Mouse (Mus musculus): Measurements from ENCODE around the gene Ifnl3. TPM values are rescaled to one million over a fixed set of nuclear protein-coding genes. Genes with fewer than 3 reads are reported as not detected.
"Not testable (repeated sequence)": the region's sequence is repeated elsewhere in the genome, so short reads cannot be mapped to it uniquely, and the experiment has no call there.

Gene Ifnl3
- polyA plus RNA-seq, 1 experiment = not detected

- no peak overlapping the region for H3K4me3 ChIP-seq (ENCODE audit: low read depth, low read length)
- no peak overlapping the region for H3K27ac ChIP-seq (ENCODE audit: insufficient read depth, low read depth, low read length)
- no peak for TF ChIP-seq POLR2A (IDR thresholded peaks at IDR 0.05; ENCODE audit: low read depth, low read length)
- TF ChIP-seq CTCF (IDR thresholded peaks at IDR 0.05; ENCODE audit: extremely low read depth, insufficient read length, insufficient replicate concordance, low read depth, low read length) = peak; percentile 74; the same call in 1 of the 2 replicates
- peaks cover 2% of the 10 kb centered on the region; the same call in 1 of the 2 replicates for H3K4me1 ChIP-seq (ENCODE audit: control insufficient read depth, insufficient read depth, insufficient read length, low read length)
- no peaks in the 10 kb centered on the region for H3K36me3 ChIP-seq (ENCODE audit: control insufficient read depth, insufficient read depth, low read length)
- WGBS = 3% methylated on average over 10 of the region's 10 CpGs
- no peaks in the 10 kb centered on the region; the same call in 1 of the 2 replicates for H3K27me3 ChIP-seq (ENCODE audit: control insufficient read depth, insufficient read depth, low read length)
These were observed 32.2 kb upstream of the Ifnl3 start for GRCm38 (mm10) chr7:28490410-28490809.

- no peaks in the 10 kb centered on the region for H3K36me3 ChIP-seq (ENCODE audit: control insufficient read depth, insufficient read depth, low read length)
- no peak for TF ChIP-seq CTCF (IDR thresholded peaks at IDR 0.05; ENCODE audit: extremely low read depth, insufficient read length, insufficient replicate concordance, low read depth, low read length)
- no peak for TF ChIP-seq POLR2A (IDR thresholded peaks at IDR 0.05; ENCODE audit: low read depth, low read length)
- peaks cover 2% of the 10 kb centered on the region; the same call in 1 of the 2 replicates for H3K4me1 ChIP-seq (ENCODE audit: control insufficient read depth, insufficient read depth, insufficient read length, low read length)
- no peaks in the 10 kb centered on the region; the same call in 1 of the 2 replicates for H3K27me3 ChIP-seq (ENCODE audit: control insufficient read depth, insufficient read depth, low read length)
- no peak overlapping the region for H3K4me3 ChIP-seq (ENCODE audit: low read depth, low read length)
- no peak overlapping the region for H3K27ac ChIP-seq (ENCODE audit: insufficient read depth, low read depth, low read length)
- 41% methylated on average over 14 of the region's 14 CpGs for WGBS
These were observed 31.7 kb upstream of the Ifnl3 start for GRCm38 (mm10) chr7:28490903-28491302.

DNA sequence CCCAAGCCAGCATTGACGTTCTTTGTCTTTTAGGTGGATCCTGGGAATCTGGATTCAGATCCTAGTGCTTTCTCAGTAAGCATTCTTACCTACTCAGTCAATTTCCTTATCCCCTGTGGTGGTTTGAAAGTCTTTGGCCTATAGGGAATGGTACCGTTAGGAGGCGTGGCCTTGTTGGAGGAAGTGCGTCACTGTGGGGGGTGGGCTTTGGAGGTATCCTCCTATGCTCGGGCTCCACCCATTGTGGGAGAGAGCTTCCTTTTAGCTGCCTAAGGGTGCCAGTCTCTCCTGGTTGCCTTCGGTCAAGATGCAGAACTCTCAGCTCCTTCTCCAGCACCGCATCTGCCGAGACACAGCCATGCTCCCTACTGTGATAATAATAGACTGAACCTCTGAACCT lies 30.3 kb upstream of the Ifnl3 start:
- WGBS = 79% methylated on average over 8 of the region's 8 CpGs
- peaks cover 2% of the 10 kb centered on the region; the same call in 1 of the 2 replicates for H3K4me1 ChIP-seq (ENCODE audit: control insufficient read depth, insufficient read depth, insufficient read length, low read length)
- H3K4me3 ChIP-seq (ENCODE audit: low read depth, low read length) = no peak overlapping the region
- TF ChIP-seq POLR2A (IDR thresholded peaks at IDR 0.05; ENCODE audit: low read depth, low read length) (no peak), CTCF (IDR thresholded peaks at IDR 0.05; ENCODE audit: extremely low read depth, insufficient read length, insufficient replicate concordance, low read depth, low read length) (no peak)
- no peak overlapping the region for H3K27ac ChIP-seq (ENCODE audit: insufficient read depth, low read depth, low read length)
- no peaks in the 10 kb centered on the region; the same call in 1 of the 2 replicates for H3K27me3 ChIP-seq (ENCODE audit: control insufficient read depth, insufficient read depth, low read length)
- H3K36me3 ChIP-seq (ENCODE audit: control insufficient read depth, insufficient read depth, low read length) = no peaks in the 10 kb centered on the region

- Histone ChIP-seq H3K4me1 (ENCODE audit: control insufficient read depth, insufficient read depth, insufficient read length, low read length) (no peaks in the 10 kb centered on the region), H3K36me3 (ENCODE audit: control insufficient read depth, insufficient read depth, low read length) (no peaks in the 10 kb centered on the region), H3K27me3 (ENCODE audit: control insufficient read depth, insufficient read depth, low read length) (no peaks in the 10 kb centered on the region), H3K4me3 (ENCODE audit: low read depth, low read length) (no peak overlapping the region), H3K27ac (ENCODE audit: insufficient read depth, low read depth, low read length) (no peak overlapping the region)
- TF ChIP-seq POLR2A (IDR thresholded peaks at IDR 0.05; ENCODE audit: low read depth, low read length) (no peak), CTCF (IDR thresholded peaks at IDR 0.05; ENCODE audit: extremely low read depth, insufficient read length, insufficient replicate concordance, low read depth, low read length) (no peak)
- WGBS = 66% methylated on average over 11 of the region's 11 CpGs
These were observed 27.2 kb upstream of the Ifnl3 start for GRCm38 (mm10) chr7:28495426-28495825.

DNA sequence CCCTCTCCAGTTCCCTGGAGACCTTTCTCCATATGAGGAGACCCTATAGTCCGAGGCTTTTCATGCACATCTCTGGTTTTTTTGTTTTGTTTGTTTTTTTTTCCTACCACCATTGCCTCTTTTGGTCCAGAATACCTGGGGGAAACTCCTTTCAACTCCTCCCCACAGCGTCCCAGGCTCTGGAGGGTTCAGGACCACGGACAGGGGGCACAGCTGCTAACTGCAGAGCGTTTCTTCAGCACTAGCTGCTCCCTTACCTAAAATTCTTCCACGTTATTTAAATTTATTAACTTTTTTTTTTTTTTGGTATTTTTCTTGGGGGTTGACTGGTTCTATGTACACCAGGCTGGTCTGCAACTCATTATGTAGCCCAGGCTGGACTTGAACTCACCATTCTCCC lies 17.1 kb upstream of the Ifnl3 start:
- Histone ChIP-seq H3K27ac (ENCODE audit: insufficient read depth, low read depth, low read length) (no peak overlapping the region), H3K36me3 (ENCODE audit: control insufficient read depth, insufficient read depth, low read length) (no peaks in the 10 kb centered on the region), H3K4me1 (ENCODE audit: control insufficient read depth, insufficient read depth, insufficient read length, low read length) (no peaks in the 10 kb centered on the region), H3K4me3 (ENCODE audit: low read depth, low read length) (no peak overlapping the region), H3K27me3 (ENCODE audit: control insufficient read depth, insufficient read depth, low read length) (no peaks in the 10 kb centered on the region)
- WGBS = 8% methylated on average over 5 of the region's 5 CpGs
- no peak for TF ChIP-seq CTCF (IDR thresholded peaks at IDR 0.05; ENCODE audit: extremely low read depth, insufficient read length, insufficient replicate concordance, low read depth, low read length)
- no peak for TF ChIP-seq POLR2A (IDR thresholded peaks at IDR 0.05; ENCODE audit: low read depth, low read length)

DNA sequence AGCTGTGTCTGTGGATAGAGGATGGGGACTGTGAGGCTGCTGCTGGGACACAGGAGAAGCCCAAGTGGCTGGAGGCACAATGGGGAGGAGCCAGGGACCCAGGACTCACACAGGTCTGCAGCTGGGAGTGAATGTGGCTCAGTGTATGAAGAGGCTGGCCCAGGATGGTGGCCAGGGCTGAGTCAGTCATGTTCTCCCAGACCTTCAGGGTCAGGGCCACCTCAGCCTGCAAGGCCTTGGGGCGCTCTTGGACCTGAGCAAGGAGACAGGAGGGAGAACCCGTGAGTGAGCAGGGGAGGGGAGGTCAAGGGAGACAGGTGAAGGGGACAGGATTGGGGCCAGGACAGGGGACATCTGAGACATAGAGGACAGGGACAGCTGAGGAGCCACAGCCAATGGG lies 13.5 kb upstream of the Ifnl3 start:
- not testable (repeated sequence) for H3K27ac ChIP-seq (ENCODE audit: insufficient read depth, low read depth, low read length); H3K4me3 ChIP-seq (ENCODE audit: low read depth, low read length); H3K36me3 ChIP-seq (ENCODE audit: control insufficient read depth, insufficient read depth, low read length); H3K27me3 ChIP-seq (ENCODE audit: control insufficient read depth, insufficient read depth, low read length); H3K4me1 ChIP-seq (ENCODE audit: control insufficient read depth, insufficient read depth, insufficient read length, low read length)
- WGBS = 65% methylated on average over 2 of the region's 2 CpGs

DNA sequence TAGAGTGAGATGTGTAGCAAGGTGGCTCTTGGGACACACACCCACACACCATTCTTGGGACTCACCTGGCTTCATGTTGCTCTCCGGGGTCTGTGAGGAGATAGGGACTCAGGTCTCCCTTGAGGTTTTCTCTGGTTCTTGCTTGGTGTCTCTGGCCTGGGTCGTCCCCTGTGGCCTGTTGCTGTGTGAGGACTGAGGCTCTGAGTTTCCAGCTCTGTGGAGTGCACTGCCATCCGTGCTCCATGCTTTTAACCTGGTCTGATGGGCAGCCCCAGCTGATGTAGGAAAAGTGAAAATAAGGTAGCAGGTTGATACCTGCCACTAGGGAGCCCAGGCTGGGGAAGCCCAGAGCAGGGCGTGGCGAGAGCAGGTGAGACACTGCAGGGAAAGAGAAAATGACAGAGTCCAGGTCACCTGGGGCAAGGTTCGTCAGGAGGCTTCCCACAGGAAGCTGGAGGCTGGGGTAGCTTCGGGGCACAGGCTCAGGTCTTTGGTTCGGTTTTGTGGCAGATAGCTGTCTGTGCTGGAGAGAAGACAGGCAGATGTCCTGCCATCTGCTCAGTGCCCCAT lies 12.1 kb upstream of the Ifnl3 start, which contains the start of gene Ifnl2:
Gene Ifnl2, minus strand, starts transcription at position 51 of the 570 bp plus-strand sequence.
- WGBS = 28% methylated on average over 8 of the region's 8 CpGs
- H3K27ac ChIP-seq (ENCODE audit: insufficient read depth, low read depth, low read length); H3K27me3 ChIP-seq (ENCODE audit: control insufficient read depth, insufficient read depth, low read length); H3K36me3 ChIP-seq (ENCODE audit: control insufficient read depth, insufficient read depth, low read length); H3K4me1 ChIP-seq (ENCODE audit: control insufficient read depth, insufficient read depth, insufficient read length, low read length); H3K4me3 ChIP-seq (ENCODE audit: low read depth, low read length): not testable (repeated sequence)

DNA sequence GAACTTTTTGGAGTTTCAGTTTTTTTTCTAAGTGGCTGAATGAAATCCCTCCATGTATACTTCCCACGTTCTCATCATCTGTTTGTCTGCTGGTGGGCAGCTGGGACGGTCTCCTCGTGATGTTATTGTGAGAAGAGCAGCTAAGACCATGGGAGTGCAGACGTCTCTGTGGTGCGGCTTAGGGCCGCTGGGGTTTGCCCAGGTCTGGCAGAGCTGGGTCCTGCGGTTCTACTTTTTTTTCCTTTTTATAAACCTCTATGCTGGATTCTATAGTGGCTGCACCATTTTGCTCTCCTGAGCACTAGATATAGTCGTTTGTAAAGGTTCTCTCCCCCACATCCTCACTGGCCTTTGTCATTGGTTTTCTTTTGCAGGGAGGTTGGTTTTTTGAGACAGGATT lies 11.2 kb upstream of the Ifnl3 start:
- Histone ChIP-seq H3K27ac (ENCODE audit: insufficient read depth, low read depth, low read length) (no peak overlapping the region), H3K36me3 (ENCODE audit: control insufficient read depth, insufficient read depth, low read length) (no peaks in the 10 kb centered on the region), H3K4me1 (ENCODE audit: control insufficient read depth, insufficient read depth, insufficient read length, low read length) (no peaks in the 10 kb centered on the region), H3K4me3 (ENCODE audit: low read depth, low read length) (no peak overlapping the region), H3K27me3 (ENCODE audit: control insufficient read depth, insufficient read depth, low read length) (no peaks in the 10 kb centered on the region)
- WGBS = 72% methylated on average over 8 of the region's 8 CpGs
- TF ChIP-seq POLR2A (IDR thresholded peaks at IDR 0.05; ENCODE audit: low read depth, low read length) (no peak), CTCF (IDR thresholded peaks at IDR 0.05; ENCODE audit: extremely low read depth, insufficient read length, insufficient replicate concordance, low read depth, low read length) (no peak)

All from small intestine, adult 2 months (tissue).